Mouse (Mus musculus): ENCODE data around the gene Phlpp2. TPM values are rescaled to one million over a fixed set of nuclear protein-coding genes. Genes with fewer than 3 reads are reported as not detected.
A peak's percentile ranks its signal among the peaks of the same experiment; 100 is the strongest.
"Not testable (repeated sequence)": the region's sequence is repeated elsewhere in the genome, so short reads cannot be mapped to it uniquely, and the experiment has no call there.

The Phlpp2 gene
- total RNA-seq (2021), result 1 to 10 TPM; 7.1 to 8.0 TPM
- long read RNA-seq, experiment 1, result 0 reads
- long read RNA-seq, experiment 2, partial matches to known transcripts, result 0 of 4 reads
- long read RNA-seq, experiment 2, other reads (novel, unspliced or antisense), result 4 of 4 reads

DNA sequence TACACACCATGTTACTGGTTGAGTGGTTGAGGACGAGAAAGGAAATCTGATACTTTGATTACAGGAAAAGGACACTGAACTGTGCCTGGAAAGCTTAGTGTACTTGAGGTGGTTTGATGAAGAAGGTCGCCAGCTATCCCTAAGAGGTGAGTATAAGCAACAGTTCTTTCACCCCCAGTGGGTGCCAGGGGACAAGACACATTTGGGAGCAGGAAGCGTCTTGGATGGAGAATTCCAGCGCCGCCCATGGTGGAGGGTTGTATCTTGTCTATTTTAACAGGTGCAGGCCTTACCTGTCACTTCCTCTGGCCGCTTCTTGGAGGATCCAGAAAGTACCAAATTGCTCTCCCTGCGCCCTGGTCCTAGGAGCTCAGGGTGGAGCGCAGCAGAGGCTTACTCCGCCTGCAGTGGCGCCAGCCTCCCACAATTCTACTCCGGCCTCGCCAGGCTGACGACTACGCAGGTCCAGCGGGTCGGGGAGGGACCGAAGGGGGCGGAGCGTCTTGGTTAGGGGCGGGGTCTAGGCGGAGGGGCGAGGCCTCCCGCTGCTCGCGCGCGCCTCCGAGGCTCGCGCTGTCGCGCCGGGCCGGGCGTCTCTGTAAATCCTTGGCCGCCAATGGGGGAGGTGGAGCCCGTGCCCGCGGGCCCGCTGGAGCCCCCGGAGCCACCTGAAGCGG lies at the start of gene Phlpp2:
Phlpp2 (plus strand) TSS at position 540 of the 677 bp plus-strand sequence.
- DNase-seq (ENCODE audit: low spot score in 2 of 2), result peak; percentile 98

- no peak for DNase-seq (ENCODE audit: low spot score in 2 of 2)
These were observed 44.8 kb upstream of the Phlpp2 start for GRCm38 (mm10) chr8:109823561-109823960.

DNA sequence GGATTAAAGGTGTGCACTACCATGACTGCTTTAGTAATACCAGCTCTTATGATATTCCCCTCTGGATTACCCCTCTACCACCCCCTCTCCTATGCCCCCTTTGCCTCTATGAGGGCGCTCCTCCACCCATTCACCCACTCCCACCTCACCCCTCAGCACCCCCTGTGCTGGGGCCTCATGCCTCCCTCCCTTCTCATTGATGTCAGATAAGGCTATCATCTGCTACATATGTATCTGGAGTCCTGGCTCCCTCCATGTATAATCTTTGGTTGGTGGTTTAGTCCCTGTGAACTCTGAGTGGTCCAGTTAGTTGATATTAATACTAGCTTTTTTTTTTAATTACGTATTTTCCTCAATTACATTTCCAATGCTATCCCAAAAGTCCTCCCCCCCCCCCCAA lies 28.5 kb upstream of the Phlpp2 start:
- DNase-seq (ENCODE audit: low spot score in 2 of 2), result no peak

DNA sequence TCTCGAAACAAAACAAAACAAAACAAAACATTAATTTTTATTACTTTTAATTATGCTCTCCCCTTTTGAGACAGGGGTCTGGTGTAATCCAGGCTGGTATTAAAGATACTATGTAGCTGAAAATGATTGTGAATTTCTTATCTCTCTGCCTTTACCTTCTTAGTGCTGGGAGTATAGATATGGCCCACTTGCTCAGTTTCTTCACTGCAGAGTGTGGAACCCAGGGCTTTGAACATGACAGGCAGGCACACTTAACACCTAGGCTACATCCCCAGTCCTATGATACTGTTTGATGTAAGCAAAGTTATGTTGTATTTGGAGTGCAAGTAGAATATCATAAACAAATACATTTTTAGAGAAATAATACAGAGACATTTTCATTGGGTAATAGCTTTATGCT lies 25.9 kb upstream of the Phlpp2 start:
- no peak for DNase-seq (ENCODE audit: low spot score in 2 of 2)

DNA sequence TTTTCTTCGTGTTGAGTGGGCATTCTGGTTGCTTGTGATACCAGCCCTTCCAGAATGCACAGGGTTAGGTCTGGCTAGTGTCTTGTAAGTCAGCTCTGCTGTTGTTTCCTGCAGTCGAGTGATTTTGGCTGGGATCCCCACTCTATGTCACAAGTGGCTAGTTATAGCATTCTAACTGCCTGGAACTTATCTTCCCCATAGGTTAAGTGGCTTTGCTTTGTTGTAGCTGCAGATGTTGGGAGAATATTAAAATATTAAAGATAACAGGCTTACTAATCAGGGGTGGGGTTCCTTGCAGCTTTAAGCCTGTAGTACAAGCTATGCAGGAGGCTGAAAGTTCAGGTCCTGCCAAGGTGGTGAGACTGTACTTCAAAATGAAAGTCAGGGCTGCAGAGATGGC lies 20.5 kb upstream of the Phlpp2 start:
- DNase-seq (ENCODE audit: low spot score in 2 of 2), result no peak

DNA sequence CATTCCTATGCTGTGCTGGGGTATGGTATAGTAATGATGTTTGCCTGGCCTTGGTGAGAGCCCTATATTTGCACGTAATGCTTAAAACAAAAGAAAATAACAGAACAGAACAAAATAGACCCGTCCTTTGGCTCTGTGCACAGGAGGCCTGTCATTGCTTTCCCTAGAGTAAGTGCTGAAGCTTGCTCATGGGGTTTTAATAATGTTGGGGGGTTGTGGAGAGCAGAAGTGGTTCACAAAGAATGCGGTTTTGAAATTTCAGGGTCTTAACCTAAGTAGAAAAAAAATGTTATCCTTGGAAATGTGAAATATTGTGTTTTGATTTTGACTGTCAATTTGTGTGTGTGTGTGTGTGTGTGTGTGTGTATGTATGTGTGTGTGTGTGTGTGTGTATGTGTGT lies 19.4 kb upstream of the Phlpp2 start:
- DNase-seq (ENCODE audit: low spot score in 2 of 2), result no peak

DNA sequence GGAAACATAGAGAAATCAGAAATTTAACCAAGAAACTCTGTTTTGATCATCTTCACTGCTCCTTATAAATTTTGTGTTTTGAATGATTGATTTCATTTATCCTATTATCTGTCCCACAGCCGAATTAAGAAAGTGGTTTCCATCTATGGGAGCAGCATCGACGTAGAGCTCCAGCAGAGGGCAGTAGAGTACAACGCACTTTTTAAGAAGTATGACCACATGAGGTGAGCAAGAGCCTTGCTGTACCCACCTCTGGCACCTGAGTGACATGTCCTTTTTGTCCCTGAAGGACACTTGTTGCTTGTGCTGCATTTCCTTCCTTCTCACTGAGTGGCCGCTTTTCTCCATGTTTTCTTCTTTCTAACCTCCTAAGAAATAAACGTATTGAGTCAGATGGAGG lies 14.9 kb upstream of the Phlpp2 start:
- peak; percentile 49 to 53 for DNase-seq (ENCODE audit: low spot score in 2 of 2)

- no peak for DNase-seq (ENCODE audit: low spot score in 2 of 2)
These were observed 13.8 kb upstream of the Phlpp2 start for GRCm38 (mm10) chr8:109854522-109854921.

- DNase-seq (ENCODE audit: low spot score in 2 of 2), result no peak
These were observed 12.9 kb upstream of the Phlpp2 start for GRCm38 (mm10) chr8:109855451-109855850.

DNA sequence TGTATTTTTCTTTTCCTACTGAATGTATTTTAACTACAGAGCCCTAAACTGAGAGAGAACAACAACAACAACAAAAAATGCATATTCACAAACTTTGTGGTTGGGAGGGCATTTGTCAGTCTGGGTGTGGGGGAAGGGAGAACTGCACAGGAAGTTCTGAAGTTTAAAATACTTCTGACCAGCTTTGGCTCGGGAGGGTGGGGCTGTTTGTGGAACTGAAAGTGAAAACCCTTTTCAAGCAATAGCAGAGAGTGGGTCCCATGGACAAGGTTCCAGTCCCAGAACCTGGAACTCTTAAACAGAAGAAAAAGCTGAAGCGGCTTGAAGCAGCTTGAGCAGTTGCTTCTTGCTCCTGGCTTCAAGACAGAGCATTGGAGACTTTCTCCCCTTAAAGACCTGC lies 4.9 kb upstream of the Phlpp2 start:
- no peak for DNase-seq (ENCODE audit: low spot score in 2 of 2)

DNA sequence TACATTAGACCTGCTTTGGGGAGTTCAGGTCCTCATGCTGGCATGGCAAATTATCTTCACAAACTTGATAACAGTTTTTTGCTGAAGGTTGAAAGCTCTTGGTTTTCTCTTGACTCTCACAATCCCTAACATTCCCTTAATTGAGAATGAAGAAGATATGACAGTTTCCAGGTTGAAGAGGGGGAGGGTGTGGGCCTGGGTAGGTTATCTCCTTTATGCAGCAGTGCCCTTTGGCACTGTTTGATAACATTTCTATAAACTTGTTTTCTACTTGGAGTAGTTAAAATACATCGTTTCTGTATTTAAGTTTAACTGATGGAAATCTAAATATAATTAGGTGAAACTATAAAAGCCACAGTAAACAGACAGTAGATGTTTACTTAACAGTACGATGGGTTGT lies 3.5 kb upstream of the Phlpp2 start:
- no peak for DNase-seq (ENCODE audit: low spot score in 2 of 2)

DNA sequence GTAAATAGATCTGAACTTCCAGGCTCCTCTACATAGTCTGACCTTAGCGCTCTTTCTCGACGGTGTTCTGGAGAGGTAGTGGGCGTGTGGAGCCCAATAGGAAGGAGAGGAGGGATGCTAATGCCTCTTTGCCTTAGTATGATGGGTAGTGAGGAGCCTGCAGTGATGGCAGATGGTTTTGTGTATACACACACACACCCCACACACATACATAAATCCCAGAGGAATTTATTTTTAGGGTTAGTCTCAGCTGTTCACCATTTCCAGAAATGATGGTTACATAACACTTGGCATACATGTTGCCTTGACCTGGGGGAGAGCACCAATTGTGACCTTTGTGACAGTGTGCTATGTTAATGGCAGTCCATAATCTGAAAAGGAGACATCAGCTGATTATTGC lies 2.8 kb upstream of the Phlpp2 start:
- no peak for DNase-seq (ENCODE audit: low spot score in 2 of 2)

- DNase-seq (ENCODE audit: low spot score in 2 of 2), result no peak
These were observed 1.7 kb upstream of the Phlpp2 start for GRCm38 (mm10) chr8:109866690-109867089.

GRCm38 (mm10) chr8:109868680-109869361 lies 479 bp downstream of the Phlpp2 start:
- DNase-seq (ENCODE audit: low spot score in 2 of 2), result peak; percentile 50 to 61

DNA sequence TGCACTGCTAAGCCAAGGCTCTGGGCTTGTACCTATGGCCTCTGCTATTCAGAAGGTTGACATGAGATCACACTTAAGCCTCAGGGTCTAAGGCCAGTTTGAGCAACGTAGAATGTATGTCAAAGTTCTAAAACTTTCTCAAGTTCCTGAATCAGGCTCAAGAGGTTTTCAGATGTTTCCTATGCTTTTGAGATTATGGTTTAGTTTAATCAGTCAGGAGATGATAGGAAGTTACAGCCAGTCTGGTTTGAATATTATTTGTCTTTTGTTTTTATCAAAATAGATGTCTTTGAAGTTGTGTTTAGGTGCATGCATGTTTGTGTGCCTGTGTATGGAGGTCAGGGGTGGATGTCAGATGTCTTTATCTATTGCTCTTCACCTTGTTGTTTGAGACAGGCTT lies 2.7 kb downstream of the Phlpp2 start:
- no peak for DNase-seq (ENCODE audit: low spot score in 2 of 2)

DNA sequence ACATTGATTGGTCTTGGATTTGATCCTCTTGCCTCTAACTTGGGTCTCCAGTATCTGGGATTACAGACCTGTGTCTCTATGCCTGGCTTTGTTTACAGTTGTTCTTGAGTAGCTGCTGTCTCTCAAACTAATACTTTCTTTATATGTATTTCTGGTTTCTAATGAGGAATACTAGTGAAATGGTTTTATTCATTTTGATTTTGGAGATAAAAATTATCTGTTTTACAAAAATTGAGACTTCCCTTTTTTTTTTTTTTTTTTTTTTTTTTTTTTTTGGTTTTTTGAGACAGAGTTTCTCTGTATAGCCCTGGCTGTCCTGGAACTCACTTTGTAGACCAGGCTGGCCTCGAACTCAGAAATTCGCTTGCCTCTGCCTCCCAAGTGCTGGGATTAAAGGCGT lies 5.5 kb downstream of the Phlpp2 start:
- not testable (repeated sequence) for DNase-seq (ENCODE audit: low spot score in 2 of 2)

GRCm38 (mm10) chr8:109880012-109880662 lies 11.8 kb downstream of the Phlpp2 start:
- no peak for DNase-seq (ENCODE audit: low spot score in 2 of 2)

- DNase-seq (ENCODE audit: low spot score in 2 of 2), result no peak
These were observed 17.0 kb downstream of the Phlpp2 start for GRCm38 (mm10) chr8:109885294-109885693.

DNA sequence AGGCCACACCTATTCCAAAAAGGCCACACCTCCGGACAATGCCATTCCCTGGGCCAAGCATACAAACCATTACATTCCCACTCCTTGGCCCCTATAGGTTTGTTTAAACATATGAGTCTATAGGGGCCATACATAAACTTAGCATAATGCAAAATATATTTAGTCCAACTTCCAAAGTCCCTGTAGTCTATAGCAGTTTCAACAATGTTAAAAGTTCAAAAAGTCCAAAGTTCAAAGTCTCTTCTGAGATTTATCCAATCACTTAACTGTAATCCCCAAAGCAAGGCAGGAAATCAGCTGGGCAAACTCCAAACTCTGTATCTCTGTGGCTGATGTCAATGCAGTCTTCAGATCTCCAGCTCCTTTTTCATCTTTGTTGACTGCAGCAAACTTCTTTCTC lies 20.9 kb downstream of the Phlpp2 start:
- DNase-seq (ENCODE audit: low spot score in 2 of 2), result no peak

- no peak for DNase-seq (ENCODE audit: low spot score in 2 of 2)
These were observed 22.6 kb downstream of the Phlpp2 start for GRCm38 (mm10) chr8:109890794-109891585.

GRCm38 (mm10) chr8:109894636-109895035 lies 26.3 kb downstream of the Phlpp2 start:
- no peak for DNase-seq (ENCODE audit: low spot score in 2 of 2)
